Mouse (Mus musculus) thymus, postnatal 4 days (tissue): ENCODE results near the gene H2-K1.
A peak's percentile ranks its signal among the peaks of the same experiment; 100 is the strongest.

Experiments used
- DNase-seq: peaks from one replicate; pipeline ENCODE4 v3.0.0; 2021

The H2-K1 gene

GRCm38 (mm10) chr17:34000150-34000537 lies at the start of gene H2-K1:
H2-K1 (minus strand) TSS chr17:34000347.
- peak; percentile 80 for DNase-seq

GRCm38 (mm10) chr17:34047404-34048050 lies 47.4 kb upstream of the H2-K1 start:
- no peak for DNase-seq

GRCm38 (mm10) chr17:34045941-34046340 lies 45.8 kb upstream of the H2-K1 start:
- peak; percentile 29 for DNase-seq

GRCm38 (mm10) chr17:34039562-34040450 lies 39.7 kb upstream of the H2-K1 start:
- DNase-seq: no peak

GRCm38 (mm10) chr17:34038878-34039561 lies 38.9 kb upstream of the H2-K1 start, which contains the start of gene Col11a2:
Col11a2 (plus strand) TSS chr17:34039437.
- no peak for DNase-seq

- peak; percentile 35 for DNase-seq
These were observed 38.3 kb upstream of the H2-K1 start for GRCm38 (mm10) chr17:34038440-34038839.

GRCm38 (mm10) chr17:34037241-34037640 lies 37.1 kb upstream of the H2-K1 start:
- DNase-seq: no peak

GRCm38 (mm10) chr17:34036647-34037046 lies 36.5 kb upstream of the H2-K1 start:
- DNase-seq: no peak

- DNase-seq: peak; percentile 8
These were observed 35.4 kb upstream of the H2-K1 start for GRCm38 (mm10) chr17:34035517-34035916.

GRCm38 (mm10) chr17:34034064-34034463 lies 33.9 kb upstream of the H2-K1 start:
- peak; percentile 88 for DNase-seq

- DNase-seq: peak; percentile 31
These were observed 33.3 kb upstream of the H2-K1 start for GRCm38 (mm10) chr17:34033441-34033840.

GRCm38 (mm10) chr17:34032806-34033205 lies 32.7 kb upstream of the H2-K1 start:
- peak; percentile 50 for DNase-seq

GRCm38 (mm10) chr17:34032174-34032632 lies 32.1 kb upstream of the H2-K1 start:
- peak; percentile 86 for DNase-seq

GRCm38 (mm10) chr17:34031465-34032173 lies 31.5 kb upstream of the H2-K1 start, which contains the start of the genes Slc39a7 and Rxrb:
Slc39a7 (minus strand) TSS chr17:34031682.
Rxrb (plus strand) TSS chr17:34031812.
- DNase-seq: peak; percentile 100

GRCm38 (mm10) chr17:34030861-34031326 lies 30.7 kb upstream of the H2-K1 start:
- no peak for DNase-seq

- no peak for DNase-seq
These were observed 29.9 kb upstream of the H2-K1 start for GRCm38 (mm10) chr17:34029890-34030595.

- peak; percentile 15 for DNase-seq
These were observed 29.2 kb upstream of the H2-K1 start for GRCm38 (mm10) chr17:34029150-34029889.

GRCm38 (mm10) chr17:34028501-34029149 lies 28.5 kb upstream of the H2-K1 start:
- DNase-seq: peak; percentile 24

- peak; percentile 95 for DNase-seq
These were observed 27.6 kb upstream of the H2-K1 start, which contains the start of gene H2-Ke6 for GRCm38 (mm10) chr17:34027656-34028223. H2-Ke6 (minus strand) TSS chr17:34028060.
